Mouse (Mus musculus): ENCODE results near the gene Pygl.

DNA sequence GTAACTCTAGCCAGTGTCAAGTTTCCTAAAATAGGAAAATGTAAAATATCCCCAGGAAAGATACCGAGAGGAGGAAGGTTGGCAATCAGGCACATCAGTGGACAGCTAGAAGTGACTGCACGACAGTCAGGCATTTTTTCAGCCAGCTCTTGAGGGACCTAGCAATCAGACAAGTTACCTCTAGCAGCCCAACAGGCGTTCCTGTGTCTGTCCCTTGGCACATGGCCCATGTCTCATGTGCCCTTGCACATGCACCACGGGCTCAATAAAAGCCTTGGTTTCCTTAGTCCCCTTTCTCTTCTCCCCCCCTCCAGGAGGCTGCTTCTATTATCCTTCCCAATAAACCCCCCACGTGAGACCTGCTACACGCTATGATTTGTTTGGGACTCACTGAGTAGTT lies 75.1 kb downstream of the Pygl start:
- TF ChIP-seq CTCF (conservative IDR thresholded peaks at IDR 0.05; ENCODE audit: low read length) (no peak), POU5F1 (IDR thresholded peaks at IDR 0.05; ENCODE audit: borderline replicate concordance, low read length) (no peak), NANOG (IDR thresholded peaks at IDR 0.05; ENCODE audit: borderline replicate concordance, low read length) (no peak)

Measured in E14TG2a.4 (cell line).